Mouse (Mus musculus): ENCODE measurements at regions not wholly inside any gene's neighbourhood (a gene's known extent, or its start where the extent isn't known, plus 50 kb on each side); places are given as distances from the start of the nearest gene placed in this dataset.

DNA sequence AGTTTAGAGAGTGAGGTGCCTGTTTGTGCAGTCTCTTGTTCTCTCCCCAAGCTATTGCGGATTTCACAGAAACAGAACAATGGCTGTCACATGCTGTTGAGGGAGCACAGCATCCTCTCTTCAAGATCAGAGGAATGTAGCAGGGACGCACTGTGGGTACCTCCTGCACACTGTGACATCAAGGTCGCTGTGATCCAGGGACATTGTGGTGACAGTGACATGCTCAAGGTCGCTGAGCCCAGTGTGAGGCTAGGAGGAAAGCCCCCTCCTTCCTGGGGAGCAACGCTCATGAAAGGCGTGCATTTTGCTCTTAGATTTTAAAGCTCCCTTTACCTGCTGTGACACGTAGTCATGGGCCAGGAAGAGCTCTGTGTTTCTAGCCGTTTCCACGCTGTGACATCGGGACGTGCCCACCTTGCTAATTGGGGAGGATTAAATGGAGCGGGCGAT is 248.5 kb upstream of the Myt1l start:
- DNase-seq (ENCODE audit: low spot score in 2 of 2), result peak in 1 of 2 experiments; percentile 21

DNA sequence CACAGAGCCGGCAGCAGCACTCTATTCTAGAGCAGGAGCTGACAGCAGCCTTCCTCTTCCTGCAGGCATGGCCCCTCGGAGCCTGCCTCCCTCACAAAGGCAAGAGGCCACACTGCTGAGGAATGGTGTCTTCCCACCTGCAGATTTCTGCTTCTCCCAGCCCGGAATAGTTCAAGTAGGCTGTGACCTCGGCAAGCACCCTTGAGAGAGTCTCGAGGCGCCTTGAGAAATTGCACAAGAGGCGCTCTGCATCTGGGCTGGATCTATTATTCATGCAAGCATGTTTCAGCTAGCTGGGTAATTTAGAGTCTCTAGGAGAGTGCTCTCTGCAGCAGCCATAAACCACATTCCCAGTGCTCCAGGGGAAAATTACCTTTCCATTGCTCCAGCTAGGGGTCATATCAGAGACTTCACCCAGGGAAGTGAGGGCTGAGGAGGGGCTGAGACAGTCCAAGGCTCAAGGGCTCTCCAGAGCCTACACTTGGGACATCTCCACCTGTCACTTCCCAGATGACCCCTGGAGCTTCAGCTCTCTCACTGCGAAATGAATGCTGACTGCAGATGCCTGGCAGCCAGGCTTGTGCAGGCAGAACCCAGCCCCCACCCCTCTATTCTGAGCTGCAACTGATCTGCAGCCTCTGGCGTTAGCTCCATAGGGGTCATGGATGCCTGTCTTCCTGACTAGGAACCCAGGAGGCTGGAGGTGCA is 247.9 kb upstream of the Myt1l start:
- peak; percentile 47 to 55 for DNase-seq (ENCODE audit: low spot score in 2 of 2)

DNA sequence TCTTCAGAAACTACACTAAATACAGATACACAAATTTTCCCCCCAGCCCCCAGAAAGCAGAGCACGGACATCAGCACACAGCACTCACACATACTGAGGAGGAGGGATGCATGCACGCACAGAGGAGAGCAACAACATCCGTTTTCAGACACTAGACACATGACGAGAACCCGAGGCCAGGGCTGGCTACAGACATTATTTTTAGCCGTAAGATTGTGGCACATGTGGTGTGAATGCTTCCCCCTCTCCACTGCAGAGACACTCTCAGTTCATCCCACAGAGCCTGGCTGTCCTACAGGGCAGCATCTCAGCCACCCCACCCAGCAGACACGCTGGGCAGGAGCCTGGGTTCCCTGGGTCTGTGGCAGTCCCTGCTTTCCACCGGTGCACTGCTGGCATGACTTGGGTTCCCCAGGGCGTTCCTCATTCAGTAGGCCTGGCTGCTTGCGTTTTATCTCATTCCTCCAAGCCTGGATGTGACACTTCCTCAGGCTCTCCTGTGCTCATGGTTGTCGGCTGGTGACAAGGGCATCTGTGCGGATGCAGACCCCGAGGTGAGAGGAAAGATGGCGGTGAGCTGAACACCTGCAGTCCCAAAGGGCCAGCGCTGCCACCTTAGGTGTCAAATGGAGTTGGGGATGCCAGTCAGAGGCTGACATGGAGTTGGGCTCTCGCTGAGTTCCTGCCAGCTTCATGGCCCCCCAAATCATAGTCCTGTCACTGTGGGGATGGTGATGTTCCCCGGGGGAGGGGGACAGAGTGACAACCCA is 247.1 kb upstream of the Myt1l start:
- peak; percentile 45 for DNase-seq (ENCODE audit: low spot score in 2 of 2)

DNA sequence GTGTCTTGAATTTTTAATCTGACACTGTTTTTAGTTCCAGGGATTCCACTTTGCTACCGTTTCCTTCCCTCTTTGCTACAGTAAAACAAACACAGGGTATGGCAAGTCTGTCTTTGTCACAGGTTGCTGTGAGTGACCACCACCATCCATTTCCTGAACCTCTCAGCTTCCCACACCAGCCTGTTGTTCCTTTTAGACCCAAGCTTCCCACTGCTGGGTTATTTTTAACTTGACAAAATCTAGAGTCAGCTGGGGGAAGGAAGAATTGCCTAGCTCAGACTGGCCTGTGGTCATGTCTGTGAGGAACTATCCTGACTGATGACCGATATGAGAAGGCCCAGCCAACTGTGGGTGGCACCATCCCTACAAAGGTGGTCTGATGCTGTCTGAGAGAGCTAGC is 239.4 kb upstream of the Myt1l start:
- DNase-seq (ENCODE audit: low spot score in 2 of 2), result no peak

DNA sequence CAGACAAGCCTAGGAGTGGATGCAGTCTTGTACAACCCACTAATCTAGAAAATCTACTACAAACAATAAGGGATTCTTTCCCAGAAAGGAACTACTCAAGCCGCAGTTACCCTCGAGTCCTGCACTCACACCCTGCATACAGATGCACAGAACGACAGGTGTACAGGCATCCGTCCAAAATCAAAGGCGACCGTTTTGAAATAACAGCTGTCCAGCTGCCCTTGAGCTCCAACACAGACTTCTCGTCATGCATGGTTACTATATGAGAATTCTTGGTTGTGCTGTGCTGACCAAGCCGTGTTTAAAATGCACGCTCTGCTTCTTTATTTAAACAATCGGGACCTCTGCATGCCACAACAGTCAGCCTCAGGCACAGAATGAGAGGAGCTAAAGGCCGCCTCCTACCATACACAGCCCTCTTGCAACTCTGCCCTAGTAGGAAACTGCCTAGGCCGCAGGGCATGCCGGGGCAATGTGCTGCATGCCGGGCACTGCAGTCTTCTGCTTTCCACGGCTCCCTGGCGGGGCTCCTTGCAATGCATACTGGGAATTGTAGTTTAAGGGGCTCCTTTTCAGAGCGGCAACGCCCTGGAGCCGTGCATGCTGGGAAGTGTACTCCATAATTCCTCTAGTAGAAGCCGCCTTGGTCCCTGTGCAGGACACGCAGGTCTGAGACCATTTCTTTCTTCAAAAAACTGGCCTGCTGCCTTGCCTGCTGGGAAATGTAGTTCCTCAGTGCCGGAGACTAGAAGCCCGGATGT is 237.4 kb upstream of the Myt1l start:
- peak; percentile 98 for DNase-seq (ENCODE audit: low spot score in 2 of 2)

DNA sequence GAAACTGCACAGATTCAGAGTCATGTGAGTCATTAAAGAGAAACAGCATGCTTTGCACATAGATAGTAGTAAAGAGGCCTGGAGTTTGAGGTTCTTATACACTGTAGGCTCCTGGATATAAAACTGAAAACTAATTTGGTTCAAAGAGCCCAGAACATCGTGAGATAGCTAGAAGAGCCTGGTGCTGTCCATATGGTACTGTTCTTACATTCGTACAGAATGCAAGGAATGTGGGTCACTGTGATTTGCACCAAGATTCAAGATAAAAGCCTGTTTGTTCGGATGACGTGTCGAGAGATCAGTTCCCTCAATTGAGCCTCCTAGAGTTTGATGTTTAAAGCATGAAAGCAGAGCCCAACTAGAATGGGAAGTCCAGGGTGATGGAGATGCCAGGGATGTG is 230.2 kb upstream of the Myt1l start:
- no peak for DNase-seq (ENCODE audit: low spot score in 2 of 2)

DNA sequence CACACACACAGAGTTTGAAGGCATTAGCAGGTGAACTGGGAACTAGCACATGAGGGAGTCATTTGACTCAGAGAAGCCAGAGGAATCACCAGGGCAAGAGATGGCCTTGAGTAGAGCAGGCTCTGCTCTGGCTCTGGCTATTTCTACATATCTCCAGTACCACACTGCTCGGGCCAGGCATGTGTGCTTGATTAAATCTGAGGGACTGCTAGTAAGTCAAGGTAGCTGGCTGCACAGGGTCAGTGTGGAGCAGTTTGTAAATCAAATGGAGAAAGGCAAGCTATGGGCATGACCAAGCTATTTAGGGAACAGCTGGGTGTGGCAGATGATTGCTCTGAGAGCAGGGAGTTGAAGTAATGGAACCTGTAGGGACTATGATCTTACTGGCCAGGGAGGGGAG is 212.5 kb upstream of the Myt1l start:
- DNase-seq (ENCODE audit: low spot score in 2 of 2), result no peak

DNA sequence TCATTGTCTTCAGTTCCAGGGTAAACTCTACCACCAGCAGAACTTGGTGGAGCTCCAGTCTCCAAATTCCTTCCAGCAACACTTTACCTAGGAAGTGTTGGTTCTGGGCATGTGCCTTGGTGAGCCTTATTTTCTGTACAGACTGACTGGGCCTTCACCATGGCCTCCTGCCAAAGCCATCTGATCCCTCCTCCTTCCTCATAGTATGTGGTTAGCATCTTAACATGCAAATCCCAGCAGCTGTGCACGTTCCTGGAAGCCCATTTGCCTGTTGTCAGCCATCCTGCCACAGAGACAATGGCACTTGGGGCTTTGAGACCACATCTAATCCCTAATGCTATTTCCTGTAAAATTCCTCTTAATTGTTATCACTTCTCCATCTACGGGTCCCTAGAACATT is 206.7 kb upstream of the Myt1l start:
- DNase-seq (ENCODE audit: low spot score in 2 of 2), result no peak

DNA sequence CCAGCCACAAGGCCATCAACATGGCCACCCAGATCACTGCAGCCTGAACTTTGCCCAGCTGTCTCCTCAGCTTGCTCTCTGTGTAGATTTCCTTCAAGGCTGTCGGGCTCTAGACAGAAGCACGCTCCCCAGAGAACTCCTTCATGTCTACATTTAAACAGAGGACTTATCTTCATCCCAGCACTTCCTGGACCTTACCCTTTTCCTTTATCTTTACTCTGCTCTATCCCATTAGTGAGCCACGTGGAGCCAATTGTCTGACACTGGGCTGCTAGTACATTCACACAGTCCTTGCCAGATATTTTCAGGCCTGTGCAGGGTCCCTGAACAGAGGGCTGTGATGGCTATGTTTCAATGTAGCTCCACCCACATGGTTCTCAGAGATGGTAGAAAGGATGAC is 204.7 kb upstream of the Myt1l start:
- DNase-seq (ENCODE audit: low spot score in 2 of 2), result no peak

DNA sequence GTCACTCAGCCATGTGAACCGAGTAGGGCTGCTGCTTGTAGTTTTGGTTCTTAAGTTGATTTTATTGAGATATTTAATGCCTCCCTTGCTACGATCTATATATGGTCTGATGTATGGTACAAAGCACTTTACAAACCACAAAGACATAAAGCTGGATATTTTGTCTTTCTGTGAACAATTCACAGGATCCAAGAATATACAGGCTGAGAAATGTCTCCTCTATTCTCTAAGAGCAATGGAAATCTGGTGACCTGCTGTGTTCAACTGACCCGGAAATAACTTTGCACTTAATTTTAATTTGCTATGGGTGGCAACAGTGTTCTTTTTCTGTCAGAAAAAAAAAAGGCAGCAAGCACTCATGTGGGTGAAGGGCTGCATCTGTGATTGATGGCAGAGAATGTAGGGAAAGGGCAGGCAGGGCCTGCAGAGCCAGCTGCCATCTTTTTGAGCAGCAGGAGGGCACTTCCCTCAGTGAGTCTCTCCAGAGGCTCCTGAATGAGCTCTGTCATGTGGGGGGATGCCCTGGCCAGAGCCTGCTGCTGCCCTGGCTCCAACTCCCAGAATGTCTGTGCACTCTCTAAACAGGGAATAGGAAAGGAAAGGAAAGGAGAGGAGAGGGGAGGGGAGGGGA is 192.2 kb upstream of the Myt1l start:
- DNase-seq (ENCODE audit: low spot score in 2 of 2), result no peak

DNA sequence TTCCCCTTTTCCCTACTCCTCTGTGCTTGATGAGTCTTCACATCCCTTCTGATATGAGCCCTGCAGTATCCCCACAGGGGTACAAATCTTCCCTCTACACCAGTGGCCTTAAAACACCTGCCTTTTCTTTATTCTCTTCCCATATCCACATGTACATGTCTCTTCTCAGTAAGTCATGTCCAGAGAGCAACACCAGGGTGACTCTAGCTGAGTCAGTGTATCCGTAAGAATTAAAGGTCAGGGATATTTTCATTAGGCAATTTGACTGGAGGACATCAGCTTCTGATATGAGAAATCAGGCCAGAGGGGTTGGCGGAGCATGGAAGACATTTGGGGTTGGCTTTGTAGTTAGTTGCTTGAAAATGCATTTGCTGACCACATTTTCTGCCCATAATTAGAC is 190.8 kb upstream of the Myt1l start:
- DNase-seq (ENCODE audit: low spot score in 2 of 2), result no peak

DNA sequence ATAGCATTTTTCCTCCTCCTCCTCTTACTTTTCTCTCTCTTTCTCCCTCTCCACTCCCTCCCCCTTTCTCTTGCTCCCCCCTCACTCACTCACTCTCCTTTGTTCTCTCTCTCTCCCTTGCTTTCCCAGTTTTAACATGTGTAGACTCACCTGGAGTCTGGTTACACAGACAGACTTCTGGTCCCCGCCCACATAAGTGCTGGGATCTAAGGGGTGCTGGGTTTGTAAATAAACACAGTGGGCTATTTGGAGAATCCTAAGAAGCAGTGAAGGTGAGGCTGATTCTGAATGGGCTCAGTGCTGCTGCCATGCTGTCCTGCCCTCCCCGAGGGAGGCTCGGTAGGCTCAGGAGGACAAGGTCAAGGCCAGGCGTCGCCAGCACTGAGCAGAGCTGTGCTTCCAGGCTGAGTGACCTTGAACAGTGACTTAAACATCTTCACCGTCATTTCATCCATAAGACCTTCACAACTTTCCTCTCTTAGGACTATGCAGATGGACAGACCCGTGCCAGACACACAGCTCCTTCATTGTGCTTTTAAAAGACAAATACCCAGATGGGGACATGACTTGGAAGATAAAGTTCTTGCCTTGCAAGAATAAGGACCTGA is 186.7 kb upstream of the Myt1l start:
- no peak for DNase-seq (ENCODE audit: low spot score in 2 of 2)

DNA sequence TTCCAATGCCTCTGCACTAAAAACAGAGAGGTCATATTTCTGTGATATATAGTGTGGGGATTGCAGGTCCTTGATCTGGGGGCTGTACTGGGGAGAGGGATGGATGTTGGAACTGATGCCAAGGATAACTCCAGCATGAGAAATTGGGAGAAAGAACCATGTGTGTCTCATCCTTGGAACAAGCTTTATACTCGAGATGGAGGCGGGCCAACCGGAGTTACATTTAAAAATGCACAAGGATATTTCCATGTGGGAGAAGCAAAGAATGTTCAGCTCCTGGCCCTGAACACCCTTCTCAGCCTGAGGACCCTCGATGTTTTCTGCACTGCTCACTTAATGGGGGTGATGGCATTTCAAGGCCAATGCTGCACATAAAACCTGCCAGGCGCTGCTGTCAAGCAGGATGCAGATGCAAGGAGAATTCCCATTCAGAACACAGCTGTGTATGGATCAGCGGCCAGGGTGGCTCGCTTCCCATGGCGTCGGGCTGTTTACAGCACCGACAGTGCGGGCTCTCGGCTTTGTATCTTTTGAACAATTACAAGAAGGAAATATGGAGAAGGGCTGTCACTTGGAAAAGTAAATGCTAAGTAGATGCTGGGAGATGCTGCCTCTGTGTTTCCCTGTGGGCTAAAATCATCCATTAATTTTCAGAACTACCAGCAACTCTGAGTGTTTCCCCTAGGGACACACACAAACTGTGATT is 184.9 kb upstream of the Myt1l start:
- peak; percentile 35 to 39 for DNase-seq (ENCODE audit: low spot score in 2 of 2)

DNA sequence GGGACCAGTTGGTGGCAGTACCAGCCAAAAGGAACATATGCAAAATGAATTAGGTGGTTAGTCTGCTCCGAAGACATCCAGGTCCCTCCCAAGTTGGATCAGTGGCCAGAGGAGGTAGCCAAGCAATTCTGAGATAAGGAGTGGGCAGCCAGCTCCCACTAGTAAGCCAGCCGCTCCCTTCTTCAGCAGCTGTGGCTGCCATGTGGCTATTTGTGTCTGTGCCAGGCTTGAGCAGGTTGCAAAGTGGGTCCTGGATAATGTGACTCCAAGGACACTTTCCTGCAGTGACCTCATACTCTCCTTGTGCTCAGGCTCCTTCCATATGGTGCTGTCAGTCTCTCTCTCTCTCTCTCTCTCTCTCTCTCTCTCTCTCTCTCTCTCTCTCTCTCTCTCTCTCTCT is 179.5 kb upstream of the Myt1l start:
- peak in 1 of 2 experiments; percentile 23 for DNase-seq (ENCODE audit: low spot score in 2 of 2)

DNA sequence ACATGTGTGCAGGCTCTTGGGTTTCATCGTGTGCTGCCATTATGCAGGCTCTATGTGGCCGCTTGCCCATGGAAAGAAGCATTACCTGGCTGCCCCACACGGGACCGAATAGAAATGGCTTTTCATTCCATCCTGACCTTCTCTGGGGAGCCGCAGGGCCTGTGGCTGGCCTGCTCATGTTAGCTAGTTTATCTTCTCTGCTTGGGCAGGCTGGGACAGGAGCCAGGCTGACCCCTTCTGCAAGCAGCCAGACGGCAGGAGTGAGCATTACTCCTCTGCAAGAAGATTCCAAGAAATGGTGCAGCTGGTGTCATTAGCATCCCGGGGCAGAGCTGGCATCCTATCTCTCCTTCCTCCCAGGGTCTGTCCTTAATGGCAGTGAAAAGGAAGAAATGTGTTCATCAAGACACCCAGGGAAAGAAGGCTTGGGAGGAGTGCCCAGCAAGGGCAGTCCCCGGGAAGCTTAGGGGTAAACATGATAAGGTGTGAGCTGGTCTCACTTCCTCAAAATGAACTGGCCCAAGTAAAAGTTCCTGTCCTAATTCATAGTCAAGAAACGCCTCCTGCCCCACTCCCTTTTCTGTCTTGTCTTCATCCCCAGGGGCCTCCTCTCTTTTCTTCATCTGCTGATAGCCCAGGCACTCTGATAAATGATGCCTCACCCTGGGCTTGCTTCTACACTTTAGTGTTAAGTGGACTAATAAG is 178.9 kb upstream of the Myt1l start:
- DNase-seq (ENCODE audit: low spot score in 2 of 2), result no peak

DNA sequence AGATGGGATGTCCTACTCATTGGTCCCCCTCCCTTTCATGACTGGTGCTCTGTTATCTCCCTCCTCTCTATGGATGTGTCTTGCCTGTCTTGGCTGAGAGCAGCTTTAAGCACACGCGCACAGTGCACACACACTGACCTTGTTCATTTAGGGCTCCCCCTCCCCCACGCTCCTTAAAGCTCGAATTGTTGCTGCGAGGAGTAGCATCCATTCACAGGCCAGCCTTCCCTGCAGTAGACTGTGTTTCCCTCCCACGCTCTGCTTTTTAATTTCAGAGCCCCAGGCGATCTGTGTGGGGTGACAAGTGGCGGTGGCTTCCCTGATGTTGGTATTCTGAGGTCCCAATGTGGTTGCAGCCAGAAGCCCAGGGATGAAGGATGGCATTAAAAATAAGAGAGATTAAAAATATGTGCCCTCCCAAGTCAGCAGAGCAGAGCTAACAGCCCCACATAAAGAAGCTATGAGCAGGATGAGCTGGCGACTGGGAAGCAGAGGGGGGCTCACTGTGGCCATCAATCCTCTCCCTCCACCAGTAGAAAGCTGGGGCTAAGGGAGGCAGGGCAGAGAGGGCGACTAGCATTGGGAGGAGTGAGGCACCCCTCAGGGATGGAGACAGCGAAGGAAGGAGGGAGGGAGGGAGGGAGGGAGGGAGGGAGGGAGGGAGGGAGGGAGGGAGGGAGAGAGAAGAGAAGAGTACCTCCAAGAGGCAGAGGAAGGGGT is 174.2 kb upstream of the Myt1l start:
- peak; percentile 53 to 58 for DNase-seq (ENCODE audit: low spot score in 2 of 2)

DNA sequence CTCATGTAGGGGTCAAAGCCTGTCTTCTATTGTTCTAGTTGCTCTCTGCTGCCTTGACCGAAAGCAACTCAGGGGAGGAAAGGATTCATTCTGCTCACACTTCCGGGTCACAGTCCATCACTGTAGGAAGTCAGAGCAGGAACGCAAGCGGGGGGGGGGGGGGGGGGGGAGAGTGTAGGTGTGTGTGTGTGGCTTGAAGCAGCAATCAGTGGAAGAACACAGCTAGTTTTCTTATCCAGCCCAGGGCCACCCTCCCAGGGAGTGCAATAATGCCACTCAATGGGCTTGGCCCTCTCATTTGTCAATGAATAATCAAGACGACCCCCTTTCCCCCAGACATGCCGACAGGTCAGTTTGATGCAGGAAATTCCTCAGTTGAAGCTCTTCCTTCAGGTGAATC is 173.4 kb upstream of the Myt1l start:
- no peak for DNase-seq (ENCODE audit: low spot score in 2 of 2)

DNA sequence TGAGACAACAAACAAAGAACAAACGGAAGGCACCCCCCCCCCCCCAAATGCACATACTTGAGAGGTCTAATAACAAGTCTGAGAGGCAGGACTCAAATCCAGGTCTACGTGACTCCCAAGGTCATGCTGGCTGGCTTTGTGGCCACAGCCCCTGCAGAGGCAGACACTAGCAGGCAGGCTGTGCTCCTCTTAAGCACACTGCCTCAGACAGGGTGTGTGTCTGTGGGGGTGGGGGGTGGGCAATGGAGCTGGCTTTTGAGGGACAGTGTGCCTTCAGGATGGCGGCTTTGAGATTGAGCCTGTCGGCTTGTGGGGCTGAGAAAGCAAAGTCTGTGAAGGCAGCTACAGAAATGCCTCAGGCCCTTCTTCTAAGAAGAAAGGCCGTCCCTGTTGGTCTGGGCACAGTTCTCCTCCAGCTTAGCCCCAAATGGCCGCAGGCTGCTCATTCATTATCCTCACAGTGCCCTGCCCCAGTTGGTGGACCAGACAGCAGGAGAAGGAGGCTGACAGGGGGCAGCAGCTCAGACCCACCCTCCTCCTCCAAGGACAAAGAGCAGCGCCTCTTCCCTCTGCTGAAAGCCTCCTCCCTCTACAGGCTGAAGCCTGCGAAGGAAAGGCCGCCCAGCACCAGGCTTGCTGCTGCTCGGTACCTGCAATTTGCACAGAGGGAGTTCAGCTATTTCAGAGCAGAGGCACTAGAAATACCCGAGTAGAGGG is 171.3 kb upstream of the Myt1l start:
- DNase-seq (ENCODE audit: low spot score in 2 of 2), result peak in 1 of 2 experiments; percentile 44

DNA sequence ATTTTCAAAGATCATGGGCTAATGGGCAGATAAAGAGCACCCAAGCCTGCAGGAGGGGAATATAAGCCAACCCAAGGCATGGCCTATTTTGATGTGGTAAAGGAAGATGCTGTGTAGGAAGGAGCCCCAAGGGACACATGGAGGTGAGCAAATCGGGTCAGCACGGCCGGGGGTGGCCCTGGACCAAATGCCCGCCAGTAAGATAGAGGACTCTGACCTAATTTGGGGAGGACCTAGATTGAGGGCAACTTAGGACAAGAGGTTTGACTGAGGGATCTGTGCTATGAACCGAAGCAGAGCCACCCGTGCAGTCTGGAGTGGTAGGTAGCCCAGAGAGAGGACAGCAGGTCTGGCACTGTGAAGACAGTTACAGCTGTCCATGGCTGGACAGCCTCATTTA is 166.9 kb upstream of the Myt1l start:
- DNase-seq (ENCODE audit: low spot score in 2 of 2), result no peak

Data from right cerebral cortex, adult 2 months (tissue).